In genomic region chr6:12712581-12712980, GRCm38 (mm10) we compare ENCODE assay signal across 12 mouse cellular contexts.
"Had no signal": no experiment of that assay in that cellular context is flagged by ENCODE, and none has a peak within 500 bp of the region (broad histone marks: within the 10 kb centered on the region; RNA-seq: fewer than 3 reads in every experiment).

No protein-coding gene starts in this region.

- H3K27me3 ChIP-seq: liver, embryonic 15.5 days had no signal

- H3K9me3 ChIP-seq: limb, embryonic 10.5 days; liver, embryonic 15.5 days had no signal

- DNase-seq: kidney, adult 18-20 months; kidney, postnatal 10 days; kidney, postnatal 4 days; lung, adult 2 months; lung, postnatal 36 days; thymus, postnatal 4 days had no signal

- H3K4me2 ChIP-seq: liver, embryonic 11.5 days; liver, embryonic 15.5 days had no signal

- H3K4me3 ChIP-seq: left cerebral cortex, adult 2 months; limb, embryonic 10.5 days; liver, embryonic 15.5 days had no signal

- ATAC-seq: lung, postnatal 0 days had no signal

- H3K27ac ChIP-seq: left cerebral cortex, adult 2 months; limb, embryonic 10.5 days; liver, embryonic 15.5 days; stomach, postnatal 0 days had no signal

- H3K4me1 ChIP-seq: limb, embryonic 10.5 days; liver, embryonic 15.5 days had no signal

- H3K36me3 ChIP-seq: limb, embryonic 10.5 days; liver, embryonic 15.5 days had no signal

- H3K9ac ChIP-seq: liver, embryonic 15.5 days had no signal
